Mouse (Mus musculus) adrenal gland, adult 18-20 months (tissue): ENCODE results near the gene Slc26a1. TPM values are rescaled to one million over a fixed set of nuclear protein-coding genes. Genes with fewer than 3 reads are reported as not detected.
A peak's percentile ranks its signal among the peaks of the same experiment; 100 is the strongest.
"Not testable (repeated sequence)": the region's sequence is repeated elsewhere in the genome, so short reads cannot be mapped to it uniquely, and the experiment has no call there.

Experiments used
- DNase-seq, 2 experiments: peaks; one replicate each; pipeline ENCODE4 v3.0.0; 2021 to 2022; ENCODE audit warnings: low spot score in 2 of 2
- total RNA-seq, 2 experiments: library from RNA; stranded (reverse); gene quantifications; 1 replicate in 1 of 2; 2 replicates in 1 of 2; pipeline ENCODE4 v1.2.3; 2021

The Slc26a1 gene
- total RNA-seq, 2 experiments from 2014 or later = 0.06 to 0.23 TPM

GRCm38 (mm10) chr5:108658611-108659010 lies 16.8 kb downstream of the Slc26a1 start:
- DNase-seq = no peak

DNA sequence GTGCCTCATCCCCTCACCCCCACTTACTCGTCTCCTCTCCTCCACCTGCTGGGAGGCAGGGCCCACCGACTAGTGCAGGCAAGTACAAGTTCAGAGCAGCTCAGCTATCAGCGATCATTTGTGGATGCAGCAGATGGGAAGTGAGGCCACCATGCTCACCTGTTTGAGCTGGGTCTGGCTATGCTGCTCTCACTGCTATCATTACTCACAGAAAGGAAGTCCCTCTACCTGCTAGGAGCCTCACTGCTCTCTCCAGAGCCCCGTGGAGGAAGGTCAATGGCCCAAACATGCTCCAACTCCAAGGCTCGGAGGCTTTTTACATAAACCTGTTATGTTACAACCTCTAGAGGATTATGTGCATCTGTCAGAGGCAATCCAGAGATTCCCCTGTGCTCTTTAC lies 18.0 kb downstream of the Slc26a1 start:
- DNase-seq = no peak

DNA sequence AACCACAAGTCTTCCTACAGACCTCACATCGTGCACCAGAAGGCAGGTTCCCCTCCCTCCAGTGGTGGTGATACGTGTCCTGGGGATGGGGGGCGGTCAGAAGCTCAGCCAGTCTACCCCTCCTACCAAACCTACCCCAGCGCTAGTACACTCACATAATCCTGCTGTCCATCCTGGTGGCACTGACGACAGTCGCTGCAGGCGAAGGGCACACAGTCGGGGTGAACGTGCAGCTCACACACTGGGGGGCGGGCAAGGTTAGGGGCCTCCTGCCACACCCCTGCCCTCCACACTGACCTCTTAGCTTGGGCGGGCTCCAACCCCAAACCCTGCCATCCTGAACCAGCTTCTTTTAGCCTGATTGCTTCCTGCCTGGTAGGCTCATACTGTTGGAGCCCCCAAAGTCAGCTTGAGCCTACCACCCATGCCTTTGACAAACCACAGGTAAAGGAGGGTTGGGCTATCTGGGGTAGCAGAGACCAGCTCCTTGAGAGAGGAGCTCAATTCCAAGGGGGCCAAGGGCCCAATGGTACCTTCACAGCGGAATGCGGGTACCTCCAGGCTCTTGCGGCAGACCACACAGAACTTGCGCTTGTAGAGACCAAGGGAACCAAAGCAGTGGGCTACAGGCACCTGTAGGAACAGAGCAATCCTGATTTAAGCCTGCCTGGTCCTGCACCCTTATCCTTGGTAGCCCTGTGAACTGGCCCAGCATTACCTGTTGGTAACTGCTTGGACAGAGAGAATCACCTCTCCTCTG lies 19.3 kb downstream of the Slc26a1 start:
- no peak for DNase-seq

DNA sequence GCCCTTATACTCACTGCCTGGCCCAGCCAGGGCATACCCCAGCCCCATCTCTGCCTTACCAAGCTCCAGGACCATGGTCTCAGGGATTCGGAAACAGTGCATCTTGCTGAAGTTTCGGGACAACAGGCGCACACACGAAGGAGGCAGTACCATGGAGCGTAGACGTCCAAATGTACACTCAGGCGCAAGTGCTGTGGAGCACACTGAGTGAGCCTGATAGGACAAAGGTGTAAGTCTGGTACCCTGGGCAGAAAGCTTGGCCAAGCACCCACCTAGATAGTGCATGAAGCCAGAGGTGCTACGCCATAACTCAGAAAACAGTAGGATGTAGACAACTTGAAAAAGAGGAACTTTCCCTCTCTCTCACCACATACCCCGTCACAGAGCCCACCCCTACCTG lies 20.0 kb downstream of the Slc26a1 start:
- no peak for DNase-seq

DNA sequence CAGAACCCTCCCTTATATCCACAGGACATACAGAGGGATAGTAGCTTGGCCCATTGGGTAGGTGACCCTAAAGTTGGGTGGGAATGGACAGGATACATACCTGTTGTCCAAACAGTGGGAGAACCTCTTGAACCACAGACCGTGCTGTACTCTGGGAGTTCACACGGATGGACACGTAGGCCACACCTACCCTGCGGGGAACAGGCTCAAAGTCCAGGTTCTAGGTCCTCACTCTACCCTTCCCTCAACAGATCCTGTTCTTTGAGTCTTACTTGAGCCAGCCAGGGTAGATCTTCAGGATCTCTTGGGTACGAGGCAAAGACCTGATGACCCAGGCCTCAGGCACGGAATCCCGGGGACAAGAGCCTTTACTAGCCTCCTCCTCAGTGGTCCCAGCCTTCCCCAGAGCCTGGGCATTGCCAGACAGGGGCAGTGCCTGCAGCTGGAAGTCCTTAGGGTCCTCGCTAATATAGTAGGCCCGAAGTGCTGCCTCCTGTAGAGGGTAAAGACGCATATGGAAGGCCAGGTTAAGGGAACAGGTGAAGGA lies 20.9 kb downstream of the Slc26a1 start:
- DNase-seq = no peak

DNA sequence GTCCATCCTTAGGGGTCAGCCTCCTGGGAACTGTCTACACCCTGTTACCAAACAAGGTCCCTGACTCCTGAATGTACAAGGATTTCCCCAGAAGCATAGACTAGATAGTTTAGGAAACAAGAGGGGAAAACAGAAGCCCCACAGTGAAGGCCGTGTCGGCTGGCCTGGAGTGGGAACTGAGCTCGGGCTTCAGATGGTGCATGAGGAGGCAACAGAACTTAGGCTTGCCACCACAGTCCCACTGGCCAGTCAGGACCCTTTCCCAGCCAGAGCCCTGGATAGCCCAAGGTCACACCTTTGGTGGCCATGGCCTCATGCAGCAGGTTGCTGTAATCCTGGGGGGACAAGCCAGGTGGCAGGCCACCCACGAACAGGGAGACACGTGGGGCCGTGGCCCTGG lies 22.0 kb downstream of the Slc26a1 start:
- DNase-seq = no peak

DNA sequence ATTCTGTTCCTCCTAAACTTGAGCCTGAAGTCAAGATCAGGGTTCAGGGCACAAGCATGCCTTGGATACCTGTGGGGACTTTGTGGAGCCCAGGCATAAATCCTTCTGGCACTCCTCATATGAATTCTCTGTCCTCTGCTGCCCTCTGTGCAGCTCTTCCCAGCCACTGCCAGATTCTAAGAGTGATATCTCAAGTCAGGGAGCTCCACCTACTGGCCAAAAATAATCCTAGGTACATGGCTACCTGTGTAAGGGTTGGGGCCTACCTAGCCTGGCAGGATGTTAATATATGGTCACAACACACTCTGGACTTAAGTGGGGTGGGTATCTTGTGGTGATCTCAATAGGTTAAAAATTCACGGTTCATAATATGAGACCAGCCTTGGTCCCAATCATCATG lies 23.5 kb downstream of the Slc26a1 start:
- DNase-seq = no peak

- DNase-seq = no peak
These were observed 24.1 kb downstream of the Slc26a1 start for GRCm38 (mm10) chr5:108651136-108651720.

GRCm38 (mm10) chr5:108650341-108650740 lies 25.0 kb downstream of the Slc26a1 start:
- no peak for DNase-seq

DNA sequence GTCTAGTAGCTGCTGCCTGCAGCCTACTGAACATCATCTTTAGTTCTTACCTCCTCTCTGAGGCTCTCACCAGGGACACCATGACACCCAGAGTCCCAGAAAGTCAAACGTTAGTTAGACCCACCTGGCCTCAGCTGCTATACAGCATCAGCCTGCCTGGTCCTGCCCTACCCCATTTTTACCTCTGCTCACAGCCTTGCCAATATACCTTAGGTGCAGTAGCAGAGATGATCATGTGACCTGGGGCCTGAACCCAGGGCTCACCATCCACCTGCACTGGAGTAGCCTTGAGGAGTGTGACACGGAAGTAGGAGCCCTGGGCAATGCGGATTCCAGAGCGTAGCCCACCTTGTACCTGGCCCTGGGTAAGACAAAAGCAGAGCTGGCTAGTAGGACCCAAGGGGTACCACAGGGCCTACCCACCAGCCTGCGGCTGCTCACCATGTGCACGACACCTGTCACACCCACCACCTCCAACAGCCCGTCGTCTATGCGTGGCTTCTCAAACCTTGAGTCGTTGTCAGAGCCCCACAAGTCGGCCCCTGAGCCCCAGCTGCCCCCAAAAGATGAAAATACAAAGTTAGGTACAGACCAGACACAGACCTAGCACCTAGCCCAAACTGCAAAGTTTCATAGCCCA lies 26.3 kb downstream of the Slc26a1 start:
- no peak for DNase-seq

GRCm38 (mm10) chr5:108647820-108648465 lies 27.4 kb downstream of the Slc26a1 start:
- no peak for DNase-seq

DNA sequence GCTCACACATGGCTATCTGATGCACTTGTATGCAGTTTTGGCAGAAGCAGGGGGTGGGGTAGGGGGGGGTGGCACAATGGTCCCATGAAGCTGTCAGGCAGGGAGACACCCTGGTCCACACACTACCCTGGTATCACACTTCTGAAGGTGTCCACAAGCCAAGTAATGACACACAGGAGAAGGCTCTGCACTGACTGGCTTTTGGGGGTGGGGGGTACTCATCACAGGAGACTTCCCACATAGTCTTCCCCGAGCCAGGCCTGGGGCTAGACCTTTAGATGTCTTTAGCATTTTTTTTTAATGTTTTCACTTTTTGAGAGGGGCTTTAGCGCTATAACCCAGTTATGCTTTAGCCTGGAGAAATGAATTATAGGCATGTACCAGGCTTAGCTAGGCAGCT lies 28.1 kb downstream of the Slc26a1 start:
- no peak for DNase-seq

- DNase-seq = no peak
These were observed 29.1 kb downstream of the Slc26a1 start for GRCm38 (mm10) chr5:108646343-108646660.

DNA sequence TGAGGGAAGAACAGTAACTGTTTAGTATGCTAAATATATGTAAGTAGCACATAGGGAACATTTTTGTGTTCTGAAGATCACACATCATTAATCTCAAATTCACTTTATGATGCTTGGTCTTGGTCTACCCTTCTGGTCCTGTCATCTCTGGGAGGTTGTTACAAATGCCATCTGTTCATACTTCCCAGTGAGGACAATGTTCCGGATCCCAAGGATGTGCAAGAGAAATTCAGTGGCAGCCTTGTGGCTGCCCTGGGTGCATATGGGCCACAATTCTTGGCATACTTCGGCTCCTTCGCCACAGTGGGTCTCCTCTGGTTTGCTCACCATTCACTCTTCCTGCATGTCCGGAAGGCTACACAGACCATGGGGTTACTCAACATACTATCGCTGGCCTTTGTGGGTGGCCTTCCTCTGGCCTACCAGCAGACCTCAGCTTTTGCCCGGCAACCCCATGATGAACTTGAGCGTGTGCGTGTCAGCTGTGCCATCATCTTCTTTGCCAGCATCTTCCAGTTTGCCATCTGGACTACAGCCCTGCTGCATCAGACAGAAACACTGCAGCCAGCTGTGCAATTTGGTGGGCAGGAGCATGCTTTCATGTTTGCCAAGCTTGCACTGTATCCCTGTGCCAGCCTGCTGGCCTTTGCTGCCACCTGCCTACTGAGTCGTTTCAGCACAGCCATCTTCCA lies 29.6 kb downstream of the Slc26a1 start:
- DNase-seq = no peak

DNA sequence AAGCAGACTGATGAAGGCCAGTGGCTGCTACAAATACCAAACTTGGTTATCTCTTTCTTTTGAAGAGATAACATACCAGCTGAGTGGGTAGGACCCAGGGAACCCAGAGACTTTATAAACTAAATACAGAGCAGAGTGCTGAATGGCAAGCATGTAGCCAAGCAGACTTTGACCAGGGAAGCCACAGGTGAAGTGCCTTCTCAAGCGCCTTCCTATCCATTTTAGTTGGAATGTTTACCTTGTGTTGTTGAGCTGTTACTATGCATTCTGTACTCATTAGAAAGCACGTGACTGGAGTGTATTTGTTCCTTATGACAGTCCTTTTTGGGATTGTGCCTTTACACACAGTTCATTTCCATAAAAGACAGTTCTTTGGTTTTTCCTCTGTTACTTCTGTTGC lies 31.7 kb downstream of the Slc26a1 start:
- DNase-seq = no peak

- no peak for DNase-seq
These were observed 39.2 kb downstream of the Slc26a1 start for GRCm38 (mm10) chr5:108636172-108636571.

- not testable (repeated sequence) for DNase-seq
These were observed 41.3 kb downstream of the Slc26a1 start for GRCm38 (mm10) chr5:108634088-108634487.

DNA sequence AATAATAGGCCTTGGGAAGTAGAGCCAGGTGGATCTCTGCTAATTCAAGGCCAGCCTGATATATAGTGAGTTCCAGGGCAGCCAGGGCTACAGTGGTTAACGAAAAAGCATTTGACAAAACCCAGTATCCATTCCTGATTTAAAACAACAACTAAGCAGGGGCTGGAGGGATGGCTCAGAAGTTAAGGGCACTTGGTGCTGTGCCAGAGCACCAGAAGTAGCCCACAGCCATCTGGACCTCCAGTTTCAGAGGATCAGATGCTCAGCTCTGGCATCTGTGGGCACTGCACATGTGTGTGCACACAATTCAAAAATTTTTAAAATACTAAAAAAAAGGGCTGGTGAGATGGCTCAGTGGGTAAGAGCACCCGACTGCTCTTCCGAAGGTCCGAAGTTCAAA lies 41.7 kb downstream of the Slc26a1 start:
- no peak for DNase-seq

DNA sequence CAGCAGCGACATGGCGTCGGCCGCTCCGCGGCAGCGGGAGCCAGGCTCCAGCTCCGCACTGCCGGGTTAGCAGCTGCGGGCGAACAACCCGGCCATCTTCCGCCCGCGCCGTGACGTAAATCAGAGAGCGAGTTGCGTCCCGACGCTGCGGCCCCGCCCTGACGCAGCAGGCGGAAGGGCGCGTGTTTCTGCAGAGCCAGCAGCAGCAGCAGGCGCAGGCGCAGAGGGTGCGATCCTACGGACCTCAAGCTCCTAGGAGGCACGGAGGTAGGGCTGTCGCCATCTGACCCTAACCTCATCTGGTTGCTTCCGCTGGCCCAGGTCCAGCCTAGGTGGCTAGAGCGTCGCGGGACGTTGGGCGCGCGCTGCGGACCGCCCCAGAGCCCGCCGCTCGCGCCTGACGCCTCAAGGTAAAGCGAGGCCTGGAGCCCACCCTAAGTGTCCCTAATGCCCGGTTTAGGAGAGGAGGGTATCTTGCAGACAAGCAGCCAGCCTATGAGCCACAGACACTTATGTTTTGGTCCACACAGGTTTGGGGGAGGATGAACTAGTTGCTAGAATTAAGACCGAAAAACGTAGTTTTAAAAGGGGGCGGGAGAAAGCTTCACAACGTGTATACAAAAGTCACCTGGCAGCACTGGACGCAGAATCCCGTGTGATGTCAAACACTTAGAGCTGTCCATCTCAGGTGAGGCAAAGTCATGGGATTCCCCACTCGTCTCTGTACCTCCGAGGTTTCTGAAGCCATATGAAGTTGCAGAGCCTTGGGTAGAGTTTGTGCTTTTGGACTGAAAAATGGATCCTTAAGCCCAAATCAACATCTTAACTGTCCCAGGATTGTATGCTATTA lies 45.5 kb downstream of the Slc26a1 start, which contains the start of the genes Gak and Tmem175:
Gene Gak, minus strand, starts transcription at position 122 of the 850 bp plus-strand sequence.
Gene Tmem175, plus strand, starts transcription at position 137 of the 850 bp plus-strand sequence.
- DNase-seq = peak; percentile 88
